Mouse (Mus musculus): ENCODE measurements around the gene Rbm18.

GRCm38 (mm10) chr2:36139096-36139495 is 2.5 kb upstream of the Rbm18 start:
- no peak for TF ChIP-seq CTCF (IDR thresholded peaks at IDR 0.05; ENCODE audit: borderline replicate concordance, insufficient read depth, low read depth, low read length)
- no peak for TF ChIP-seq POLR2A (IDR thresholded peaks at IDR 0.05; ENCODE audit: borderline replicate concordance, insufficient read depth, low read length)
